ENCODE assay signal across 16 mouse cellular contexts in the genomic region with DNA sequence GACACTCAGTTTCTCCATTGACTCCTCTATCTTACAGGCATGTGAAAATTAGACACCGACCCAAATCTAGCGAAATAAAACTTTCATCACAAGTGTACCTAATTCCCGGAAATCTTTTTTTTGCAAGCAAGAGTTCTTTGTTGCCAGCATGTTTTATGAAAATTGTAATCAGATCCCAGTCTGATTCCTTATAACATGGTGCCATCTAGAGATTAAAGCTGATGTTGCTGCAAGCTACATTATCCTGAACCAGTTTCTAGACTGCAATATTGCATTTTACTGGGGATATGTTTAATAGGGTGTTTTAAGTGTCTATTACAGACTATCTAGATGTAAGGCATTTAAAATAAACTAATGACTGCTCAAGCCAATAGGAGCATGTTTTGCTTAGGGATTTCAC.
DNase-seq lines count a peak whose midpoint lies in the region; ATAC-seq and TF ChIP-seq lines count a peak whose summit lies in the region.
"Had no signal": no experiment of that assay in that cellular context is flagged by ENCODE, and none has a peak within 500 bp of the region (broad histone marks: within the 10 kb centered on the region; RNA-seq: fewer than 3 reads in every experiment).

No protein-coding gene starts in this region.

- no peak overlapping the region for H3K4me3 ChIP-seq in forebrain, embryonic 14.5 days (ENCODE audit: low read depth, low read length)
- no peak overlapping the region for H3K4me3 ChIP-seq in forebrain, embryonic 10.5 days
- no peak overlapping the region for H3K4me3 ChIP-seq in kidney, postnatal 0 days (replicated peaks; ENCODE audit: low read depth, low read length)
- H3K4me3 ChIP-seq in midbrain, embryonic 14.5 days (replicated peaks; ENCODE audit: low read depth, low read length), result no peak overlapping the region
- no peak overlapping the region for H3K4me3 ChIP-seq in midbrain, embryonic 10.5 days
- no peak overlapping the region for H3K4me3 ChIP-seq in stomach, postnatal 0 days (ENCODE audit: low read depth, low read length)
- H3K4me3 ChIP-seq: embryonic facial prominence, embryonic 15.5 days; liver, embryonic 15.5 days; stomach, embryonic 15.5 days had no signal

- TF ChIP-seq EP300 in stomach, postnatal 0 days (optimal IDR thresholded peaks at IDR 0.05), result no peak

- H3K36me3 ChIP-seq in forebrain, embryonic 14.5 days (ENCODE audit: control insufficient read depth, insufficient read depth, low read length), result no peaks in the 10 kb centered on the region
- H3K36me3 ChIP-seq in forebrain, embryonic 10.5 days (replicated peaks), result no peaks in the 10 kb centered on the region
- no peaks in the 10 kb centered on the region for H3K36me3 ChIP-seq in kidney, postnatal 0 days (ENCODE audit: insufficient read depth, low read length)
- H3K36me3 ChIP-seq in midbrain, embryonic 14.5 days (ENCODE audit: control insufficient read depth, insufficient read depth, low read length), result no peaks in the 10 kb centered on the region
- no peaks in the 10 kb centered on the region for H3K36me3 ChIP-seq in midbrain, embryonic 10.5 days
- no peaks in the 10 kb centered on the region for H3K36me3 ChIP-seq in stomach, postnatal 0 days (ENCODE audit: control insufficient read depth, insufficient read depth, low read length)
- H3K36me3 ChIP-seq: embryonic facial prominence, embryonic 15.5 days; liver, embryonic 15.5 days; stomach, embryonic 15.5 days had no signal

- H3K4me2 ChIP-seq in forebrain, embryonic 14.5 days (ENCODE audit: low read length), result no peak overlapping the region
- H3K4me2 ChIP-seq in kidney, postnatal 0 days (ENCODE audit: low read length), result no peak overlapping the region
- H3K4me2 ChIP-seq in midbrain, embryonic 14.5 days (ENCODE audit: low read length), result no peak overlapping the region
- no peak overlapping the region for H3K4me2 ChIP-seq in stomach, postnatal 0 days (replicated peaks; ENCODE audit: low read depth)
- H3K4me2 ChIP-seq: embryonic facial prominence, embryonic 15.5 days; liver, embryonic 15.5 days; stomach, embryonic 15.5 days had no signal

- H3K4me1 ChIP-seq in forebrain, embryonic 14.5 days (ENCODE audit: control insufficient read depth, insufficient read depth, low read length), result no peaks in the 10 kb centered on the region
- H3K4me1 ChIP-seq in forebrain, embryonic 10.5 days, result no peaks in the 10 kb centered on the region
- no peaks in the 10 kb centered on the region for H3K4me1 ChIP-seq in kidney, postnatal 0 days (replicated peaks; ENCODE audit: insufficient read depth, low read length)
- H3K4me1 ChIP-seq in midbrain, embryonic 14.5 days (ENCODE audit: control insufficient read depth, insufficient read depth, low read length), result no peaks in the 10 kb centered on the region
- H3K4me1 ChIP-seq in midbrain, embryonic 10.5 days, result no peaks in the 10 kb centered on the region
- H3K4me1 ChIP-seq in stomach, postnatal 0 days (replicated peaks; ENCODE audit: control insufficient read depth, insufficient read depth), result no peaks in the 10 kb centered on the region
- H3K4me1 ChIP-seq: embryonic facial prominence, embryonic 15.5 days; liver, embryonic 15.5 days; stomach, embryonic 15.5 days had no signal

- ATAC-seq in forebrain, embryonic 14.5 days, result no peak
- ATAC-seq in kidney, postnatal 0 days (replicated peaks; ENCODE audit: low FRiP score, low read depth), result no peak
- ATAC-seq in midbrain, embryonic 14.5 days (ENCODE audit: low FRiP score, low TSS enrichment), result no peak
- no peak for ATAC-seq in stomach, postnatal 0 days (ENCODE audit: low FRiP score, low TSS enrichment)
- ATAC-seq: activated CD4-positive, CD25-positive, alpha-beta regulatory T cell, adult 4 months had no signal

- no peak overlapping the region for H3K27ac ChIP-seq in forebrain, embryonic 14.5 days (ENCODE audit: low read depth, low read length)
- H3K27ac ChIP-seq in forebrain, embryonic 10.5 days, result no peak overlapping the region
- H3K27ac ChIP-seq in kidney, postnatal 0 days, result no peak overlapping the region
- no peak overlapping the region for H3K27ac ChIP-seq in midbrain, embryonic 14.5 days (replicated peaks; ENCODE audit: low read depth, low read length)
- H3K27ac ChIP-seq in midbrain, embryonic 10.5 days (replicated peaks), result no peak overlapping the region
- H3K27ac ChIP-seq in stomach, postnatal 0 days (replicated peaks), result no peak overlapping the region
- H3K27ac ChIP-seq: embryonic facial prominence, embryonic 15.5 days; liver, embryonic 15.5 days; stomach, embryonic 15.5 days had no signal

- H3K9ac ChIP-seq in forebrain, embryonic 14.5 days (ENCODE audit: low read length), result no peak overlapping the region
- H3K9ac ChIP-seq in kidney, postnatal 0 days (ENCODE audit: low read depth, low read length), result no peak overlapping the region
- H3K9ac ChIP-seq in midbrain, embryonic 14.5 days (replicated peaks; ENCODE audit: low read length), result no peak overlapping the region
- H3K9ac ChIP-seq in stomach, postnatal 0 days (ENCODE audit: low read length), result no peak overlapping the region
- H3K9ac ChIP-seq: embryonic facial prominence, embryonic 15.5 days; liver, embryonic 15.5 days; stomach, embryonic 15.5 days had no signal

- WGBS in forebrain, embryonic 14.5 days, result 79% methylated on average over 3 of the region's 3 CpGs
- WGBS in forebrain, embryonic 10.5 days, result 81% methylated on average over 3 of the region's 3 CpGs
- WGBS in kidney, postnatal 0 days, result 65% methylated on average over 3 of the region's 3 CpGs
- WGBS in midbrain, embryonic 14.5 days, result 48% methylated on average over 3 of the region's 3 CpGs
- WGBS in midbrain, embryonic 10.5 days, result 81% methylated on average over 3 of the region's 3 CpGs
- 64% methylated on average over 3 of the region's 3 CpGs for WGBS in stomach, postnatal 0 days

- no peaks in the 10 kb centered on the region for H3K9me3 ChIP-seq in forebrain, embryonic 14.5 days (replicated peaks; ENCODE audit: control insufficient read depth, low read length)
- H3K9me3 ChIP-seq in forebrain, embryonic 10.5 days, result no peaks in the 10 kb centered on the region
- no peaks in the 10 kb centered on the region for H3K9me3 ChIP-seq in kidney, postnatal 0 days (replicated peaks; ENCODE audit: low read length)
- H3K9me3 ChIP-seq in midbrain, embryonic 14.5 days (ENCODE audit: control insufficient read depth, low read length), result no peaks in the 10 kb centered on the region
- no peaks in the 10 kb centered on the region for H3K9me3 ChIP-seq in midbrain, embryonic 10.5 days (replicated peaks)
- no peaks in the 10 kb centered on the region for H3K9me3 ChIP-seq in stomach, postnatal 0 days (ENCODE audit: control insufficient read depth, low read length)
- H3K9me3 ChIP-seq: embryonic facial prominence, embryonic 15.5 days; liver, embryonic 15.5 days; stomach, embryonic 15.5 days had no signal

- DNase-seq in forebrain, embryonic 14.5 days (ENCODE audit: low spot score), result peak; percentile 69
- no peak for DNase-seq in forebrain, embryonic 10.5 days (ENCODE audit: extremely low spot score, low spot score)
- peak; percentile 25 for DNase-seq in kidney, postnatal 0 days (ENCODE audit: low spot score)
- DNase-seq in kidney, adult 8-10 months, result no peak
- DNase-seq in midbrain, embryonic 14.5 days, result peak; percentile 72
- DNase-seq in midbrain, embryonic 10.5 days (ENCODE audit: low spot score), result no peak
- DNase-seq in stomach, postnatal 0 days (ENCODE audit: low spot score), result no peak
- no peak for DNase-seq in ovary, postnatal 10 days (ENCODE audit: low spot score)
- DNase-seq: cerebellum, adult 9-10 months; kidney, postnatal 14 days; right cerebral cortex, postnatal 4 days; thymus, postnatal 4 days had no signal

- H3K27me3 ChIP-seq in forebrain, embryonic 14.5 days (replicated peaks; ENCODE audit: control insufficient read depth, insufficient read depth, low read length), result no peaks in the 10 kb centered on the region
- H3K27me3 ChIP-seq in forebrain, embryonic 10.5 days (ENCODE audit: poor library complexity, severe bottlenecking), result no peaks in the 10 kb centered on the region
- H3K27me3 ChIP-seq in kidney, postnatal 0 days (ENCODE audit: insufficient read depth, low read length), result no peaks in the 10 kb centered on the region
- no peaks in the 10 kb centered on the region for H3K27me3 ChIP-seq in midbrain, embryonic 14.5 days (ENCODE audit: control insufficient read depth, insufficient read depth, low read length)
- no peaks in the 10 kb centered on the region for H3K27me3 ChIP-seq in midbrain, embryonic 10.5 days (ENCODE audit: low read depth, poor library complexity, severe bottlenecking)
- no peaks in the 10 kb centered on the region for H3K27me3 ChIP-seq in stomach, postnatal 0 days (ENCODE audit: control insufficient read depth, insufficient read depth, low read length)
- H3K27me3 ChIP-seq: embryonic facial prominence, embryonic 15.5 days; liver, embryonic 15.5 days; stomach, embryonic 15.5 days had no signal

- peak; percentile 60 for TF ChIP-seq CTCF in kidney, postnatal 0 days (IDR thresholded peaks at IDR 0.05; ENCODE audit: low read depth)
- peak; percentile 65 for TF ChIP-seq CTCF in stomach, postnatal 0 days (IDR thresholded peaks at IDR 0.05; ENCODE audit: low read depth)

Comparison
In these comparisons a context has a peak if more than half of its experiments do, and no peak if none do; other contexts are left out.
1. DNase-seq: peak in forebrain, embryonic 14.5 days (single experiment), kidney, postnatal 0 days (single experiment) and midbrain, embryonic 14.5 days (single experiment); none in forebrain, embryonic 10.5 days (single experiment), kidney, adult 8-10 months (0 of 2), midbrain, embryonic 10.5 days (single experiment), stomach, postnatal 0 days (single experiment) and ovary, postnatal 10 days (single experiment).